Mouse (Mus musculus) myocyte (in vitro differentiated cells): Measurements from ENCODE around the gene Synpr.

ENCODE experiments used
- E2F4 ChIP-seq: IDR thresholded peaks from one replicate; pipeline ENCODE4 v1.6.1; 2011; ENCODE audit warnings: mild to moderate bottlenecking, control low read depth, moderate library complexity; ENCODE audit not compliant: insufficient read depth
- POLR2A ChIP-seq: IDR thresholded peaks from one replicate; pipeline ENCODE4 v1.6.1; 2011; ENCODE audit warnings: low read depth, mild to moderate bottlenecking, control low read depth, moderate library complexity; ENCODE audit not compliant: insufficient read length

DNA sequence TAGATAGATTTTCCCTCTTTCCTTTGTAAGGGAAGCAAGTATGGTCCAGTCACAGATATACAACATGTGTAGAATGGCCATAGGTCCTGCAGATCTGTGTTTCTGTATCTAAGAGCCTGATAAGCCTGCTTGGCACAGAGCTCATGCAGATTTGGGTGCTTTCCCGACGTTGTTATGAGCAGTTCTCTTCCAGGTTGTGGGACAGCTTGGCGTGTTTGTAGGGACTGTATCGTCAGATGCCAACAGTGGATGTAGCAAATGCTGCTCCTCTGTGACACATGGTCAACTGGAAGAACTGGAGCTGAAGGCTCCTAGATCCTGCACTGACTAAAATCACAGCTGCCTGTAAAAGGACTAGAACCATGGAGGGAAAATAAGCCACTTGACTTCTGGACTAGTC lies 17.4 kb upstream of the Synpr start:
- TF ChIP-seq POLR2A: no peak
- no peak for TF ChIP-seq E2F4
